Mouse (Mus musculus) embryonic facial prominence, embryonic 12.5 days (tissue): ENCODE measurements at regions not wholly inside any gene's neighbourhood (a gene's known extent, or its start where the extent isn't known, plus 50 kb on each side); places are given as distances from the start of the nearest gene placed in this dataset.
A peak's percentile ranks its signal among the peaks of the same experiment; 100 is the strongest.

Source experiments
- ATAC-seq: fragments of 200-750 bp; cut with Nextera tagmentation; 2 replicates; pipeline ENCODE4 v1.8.0; 2017; ENCODE audit not compliant: insufficient number of reproducible peaks, insufficient read depth, low FRiP score, low TSS enrichment
- H3K27ac ChIP-seq: fragments of 300-500 bp; sonication (generic); 2 replicates; pipeline ENCODE4 v1.5.1; 2016; ENCODE audit warnings: mild to moderate bottlenecking
- H3K27me3 ChIP-seq: fragments of 300-500 bp; sonication (generic); 2 replicates; pipeline ENCODE4 v1.6.1; 2016; ENCODE audit warnings: mild to moderate bottlenecking, moderate library complexity
- H3K36me3 ChIP-seq: fragments of 300-500 bp; sonication (generic); 2 replicates; pipeline ENCODE4 v1.6.1; 2016; ENCODE audit warnings: mild to moderate bottlenecking
- H3K4me1 ChIP-seq: fragments of 300-500 bp; sonication (generic); 2 replicates; pipeline ENCODE4 v1.6.1; 2016
- H3K4me2 ChIP-seq: fragments of 300-500 bp; sonication (generic); replicated peaks from 2 replicates; pipeline ENCODE4 v1.6.1; 2016; ENCODE audit warnings: mild to moderate bottlenecking, moderate library complexity
- H3K4me3 ChIP-seq: fragments of 300-500 bp; sonication (generic); 2 replicates; pipeline ENCODE4 v1.5.1; 2016; ENCODE audit warnings: mild to moderate bottlenecking
- H3K9ac ChIP-seq: fragments of 300-500 bp; sonication (generic); 2 replicates; pipeline ENCODE4 v1.6.1; 2016; ENCODE audit warnings: mild to moderate bottlenecking, moderate library complexity
- H3K9me3 ChIP-seq: fragments of 300-500 bp; sonication (generic); 2 replicates; pipeline ENCODE4 v1.6.1; 2016; ENCODE audit warnings: mild to moderate bottlenecking, moderate library complexity
- WGBS: fragments of 180-500 bp; shearing (Covaris S2); methylation state at CpG from one replicate; pipeline ENCODE4 v1.1.7; 2016; 5-methylcytosine and 5-hydroxymethylcytosine counted together

DNA sequence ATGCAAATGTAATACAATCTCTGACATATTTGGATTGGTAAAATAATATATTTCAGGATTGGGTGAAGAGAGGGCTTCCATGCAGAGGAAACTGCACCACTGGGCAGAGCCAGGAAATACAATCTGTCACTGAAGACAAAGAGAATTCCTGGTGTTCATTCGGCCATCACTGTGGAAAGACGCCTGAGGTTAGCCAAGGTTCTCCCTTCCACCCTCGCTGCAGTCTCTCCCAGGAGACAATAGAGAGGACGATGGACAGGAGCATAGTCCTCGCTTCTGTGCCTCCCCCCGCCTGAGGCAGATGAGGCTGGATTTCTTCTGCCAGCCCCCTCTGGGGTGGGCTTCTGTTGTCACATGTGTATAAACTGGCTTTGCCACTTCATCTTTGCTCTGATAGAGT is 660.6 kb downstream of the Tmem114 start:
- 21% methylated on average over 6 of the region's 6 CpGs for WGBS
- H3K9ac ChIP-seq: no peak overlapping the region
- no peaks in the 10 kb centered on the region for H3K9me3 ChIP-seq
- 0 out of 2 replicates have a peak, but pooled peaks cover 8% of the 10 kb centered on the region for H3K4me1 ChIP-seq
- ATAC-seq: no peak
- H3K4me3 ChIP-seq: no peak overlapping the region
- no peak overlapping the region for H3K27ac ChIP-seq
- no peak overlapping the region for H3K4me2 ChIP-seq
- H3K27me3 ChIP-seq: no peaks in the 10 kb centered on the region
- no peaks in the 10 kb centered on the region for H3K36me3 ChIP-seq

DNA sequence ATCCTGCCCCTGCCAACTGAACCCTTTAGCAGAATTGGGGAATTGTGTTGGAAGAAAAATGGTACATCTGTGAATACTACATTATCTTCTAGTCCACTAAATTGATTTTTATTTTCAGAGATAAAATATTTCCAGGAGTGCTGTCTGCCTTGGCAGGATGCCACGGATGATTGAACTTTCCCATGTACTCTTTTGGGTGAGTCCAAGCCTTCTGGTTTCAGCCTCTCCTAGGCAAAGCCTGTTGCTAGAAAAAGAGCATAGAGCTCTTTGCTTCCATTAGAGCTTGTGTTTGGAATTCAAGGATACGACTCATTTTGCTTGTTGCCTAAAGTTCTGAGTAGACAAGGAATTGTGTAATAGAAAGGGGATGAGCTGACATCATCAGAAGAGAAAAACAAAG is 696.8 kb downstream of the Tmem114 start:
- H3K9ac ChIP-seq: no peak overlapping the region
- peaks cover 5% of the 10 kb centered on the region; the same call in 1 of the 2 replicates for H3K4me1 ChIP-seq
- 87% methylated on average over 2 of the region's 2 CpGs for WGBS
- no peak overlapping the region for H3K27ac ChIP-seq
- no peak for ATAC-seq
- H3K4me2 ChIP-seq: no peak overlapping the region
- no peaks in the 10 kb centered on the region for H3K36me3 ChIP-seq
- no peaks in the 10 kb centered on the region for H3K27me3 ChIP-seq
- no peak overlapping the region for H3K4me3 ChIP-seq
- H3K9me3 ChIP-seq: 0 out of 2 replicates have a peak, but pooled peaks cover 3% of the 10 kb centered on the region

DNA sequence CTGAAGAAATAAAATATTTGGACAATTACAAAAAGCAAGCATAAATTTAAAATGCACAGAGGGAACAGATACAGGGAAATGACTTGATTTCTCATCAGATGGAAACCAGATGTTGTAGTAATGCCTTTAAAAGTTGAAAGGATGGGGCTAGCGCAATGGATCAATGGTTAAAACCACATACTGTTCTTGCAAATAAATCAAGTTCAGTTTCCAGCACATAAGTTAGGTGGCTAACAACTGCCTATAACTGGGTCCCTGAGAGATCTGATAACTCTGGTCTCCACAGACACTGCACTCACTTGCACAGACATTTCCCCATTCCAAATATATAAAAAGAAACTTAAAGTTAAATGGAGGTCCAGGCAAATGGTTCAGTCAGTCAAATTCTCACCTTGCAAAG is 699.7 kb downstream of the Tmem114 start:
- no peak for ATAC-seq
- peaks cover 5% of the 10 kb centered on the region; the same call in 1 of the 2 replicates for H3K4me1 ChIP-seq
- WGBS: 54% methylated on average over 1 of the region's 1 CpGs
- H3K9me3 ChIP-seq: no peaks in the 10 kb centered on the region
- H3K4me2 ChIP-seq: no peak overlapping the region
- H3K27me3 ChIP-seq: no peaks in the 10 kb centered on the region
- H3K4me3 ChIP-seq: no peak overlapping the region
- H3K36me3 ChIP-seq: no peaks in the 10 kb centered on the region
- H3K27ac ChIP-seq: no peak overlapping the region
- no peak overlapping the region for H3K9ac ChIP-seq

DNA sequence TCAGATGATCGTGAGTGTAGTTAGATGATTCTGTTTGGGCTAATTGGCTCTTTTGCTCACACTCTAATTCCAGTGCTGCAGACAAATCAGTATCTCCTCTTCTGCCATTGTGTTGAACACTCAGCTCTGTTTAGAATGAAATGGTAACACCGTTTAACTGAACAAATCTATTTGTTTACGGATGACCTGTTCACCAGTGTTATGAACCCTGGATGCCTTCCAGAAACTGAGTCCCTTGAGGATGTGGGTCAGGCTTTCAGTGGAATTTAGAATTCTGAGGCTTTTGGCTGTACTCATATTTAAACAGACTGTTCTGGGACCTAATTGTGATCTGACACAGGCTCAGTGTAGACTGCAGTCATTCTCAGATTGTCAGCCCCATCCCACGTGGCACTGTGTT is 723.5 kb downstream of the Tmem114 start:
- Histone ChIP-seq H3K36me3 (no peaks in the 10 kb centered on the region), H3K4me2 (no peak overlapping the region), H3K9ac (no peak overlapping the region), H3K9me3 (no peaks in the 10 kb centered on the region), H3K4me3 (no peak overlapping the region), H3K27ac (no peak overlapping the region), H3K4me1 (no peaks in the 10 kb centered on the region), H3K27me3 (no peaks in the 10 kb centered on the region)
- 55% methylated on average over 4 of the region's 4 CpGs for WGBS
- ATAC-seq: no peak

DNA sequence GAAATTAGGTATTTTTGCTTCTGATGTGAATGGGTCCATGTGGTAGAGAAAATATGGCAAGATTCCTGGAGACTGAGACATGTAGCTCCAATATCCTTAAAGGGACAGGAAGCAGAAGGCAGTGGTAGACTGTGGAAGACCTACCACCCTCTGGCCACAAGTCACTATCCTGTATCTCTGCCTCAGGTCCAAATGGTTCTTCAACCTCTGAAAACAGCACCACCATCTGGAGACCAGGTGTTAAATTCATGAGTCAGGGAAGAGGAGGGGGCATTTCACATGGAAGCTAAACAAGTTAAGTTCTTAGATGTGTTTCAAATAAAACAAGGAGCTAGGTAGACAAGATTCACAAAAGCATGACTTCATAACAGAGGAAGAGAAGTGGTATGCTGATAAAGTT is 739.5 kb downstream of the Tmem114 start:
- H3K9me3 ChIP-seq: no peaks in the 10 kb centered on the region
- H3K4me3 ChIP-seq: no peak overlapping the region
- H3K36me3 ChIP-seq: no peaks in the 10 kb centered on the region
- no peak overlapping the region for H3K27ac ChIP-seq
- H3K4me1 ChIP-seq: no peaks in the 10 kb centered on the region
- H3K4me2 ChIP-seq: no peak overlapping the region
- no peak for ATAC-seq
- H3K9ac ChIP-seq: no peak overlapping the region
- H3K27me3 ChIP-seq: no peaks in the 10 kb centered on the region

DNA sequence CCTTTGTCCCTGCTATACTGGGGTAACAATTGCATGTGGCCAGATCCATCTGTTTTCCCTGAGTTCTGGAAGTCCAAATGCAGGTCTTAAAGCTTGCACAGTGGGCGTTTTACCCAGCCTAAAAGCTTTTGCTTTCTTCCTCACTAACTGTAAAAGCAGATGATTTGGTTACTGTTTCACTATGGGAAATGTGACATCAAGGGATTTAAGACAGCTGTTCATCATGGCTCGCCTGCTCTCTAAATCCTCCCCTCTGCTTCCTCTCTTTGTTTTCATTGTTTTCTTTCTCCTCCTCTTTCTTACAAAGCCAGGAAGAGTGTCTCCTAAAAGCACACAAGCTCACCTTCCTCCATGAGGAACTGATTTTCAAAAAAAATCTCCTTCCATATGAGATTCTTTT is 758.8 kb downstream of the Tmem114 start:
- Histone ChIP-seq H3K9ac (no peak overlapping the region), H3K4me2 (no peak overlapping the region), H3K27ac (0 out of 2 replicates have a peak overlapping the region, but pooled peaks have one; percentile 41), H3K27me3 (no peaks in the 10 kb centered on the region), H3K9me3 (no peaks in the 10 kb centered on the region), H3K36me3 (no peaks in the 10 kb centered on the region), H3K4me3 (no peak overlapping the region), H3K4me1 (0 out of 2 replicates have a peak, but pooled peaks cover 3% of the 10 kb centered on the region)
- WGBS: 36% methylated on average over 2 of the region's 2 CpGs
- ATAC-seq: no peak

DNA sequence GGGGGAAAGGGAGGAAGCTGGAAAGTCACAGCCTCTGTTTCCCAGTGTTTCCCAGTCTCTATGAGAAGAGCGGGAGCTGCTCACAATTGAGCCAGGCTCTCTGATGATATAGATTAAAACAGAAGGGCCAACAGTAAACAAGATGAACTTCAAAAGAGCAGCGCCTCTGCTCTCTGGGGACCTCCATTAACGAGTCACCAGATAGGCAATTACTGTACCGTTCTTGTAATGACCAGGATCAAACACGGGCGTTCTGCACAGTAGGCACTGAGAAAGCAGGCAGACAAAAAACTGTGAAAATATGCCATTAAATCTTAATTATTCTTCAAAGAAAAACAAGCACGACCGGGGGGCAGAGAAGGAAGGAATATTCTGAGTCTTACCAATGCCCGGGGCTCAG is 766.8 kb downstream of the Tmem114 start:
- no peak overlapping the region for H3K4me3 ChIP-seq
- peaks cover 4% of the 10 kb centered on the region; the same call in 1 of the 2 replicates for H3K4me1 ChIP-seq
- H3K27ac ChIP-seq: no peak overlapping the region
- no peak overlapping the region for H3K9ac ChIP-seq
- WGBS: 42% methylated on average over 9 of the region's 9 CpGs
- ATAC-seq: no peak
- H3K4me2 ChIP-seq: no peak overlapping the region
- H3K36me3 ChIP-seq: no peaks in the 10 kb centered on the region
- no peaks in the 10 kb centered on the region for H3K9me3 ChIP-seq
- no peaks in the 10 kb centered on the region for H3K27me3 ChIP-seq

DNA sequence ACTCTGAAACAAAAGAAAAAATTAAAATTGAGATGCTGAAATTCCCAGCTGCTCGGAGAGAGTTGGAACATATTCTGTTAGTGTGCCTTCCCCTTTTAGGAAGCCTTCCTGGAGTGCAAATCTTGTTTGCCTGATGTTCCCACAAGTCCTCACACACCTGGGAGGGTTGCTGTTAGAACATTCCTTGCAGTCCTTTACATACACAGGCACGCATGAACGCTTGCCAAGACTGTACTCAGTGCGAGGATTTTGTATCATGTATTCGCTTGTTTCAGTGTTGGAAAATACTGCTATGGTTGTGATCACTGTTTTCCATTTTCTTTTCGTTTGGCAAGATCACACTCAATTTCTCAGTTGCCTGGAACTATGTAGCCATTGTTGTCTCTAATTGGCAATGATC is 770.5 kb downstream of the Tmem114 start:
- H3K27ac ChIP-seq: no peak overlapping the region
- H3K9me3 ChIP-seq: no peaks in the 10 kb centered on the region
- H3K36me3 ChIP-seq: no peaks in the 10 kb centered on the region
- 86% methylated on average over 6 of the region's 6 CpGs for WGBS
- H3K27me3 ChIP-seq: no peaks in the 10 kb centered on the region
- peaks cover 4% of the 10 kb centered on the region; the same call in 1 of the 2 replicates for H3K4me1 ChIP-seq
- no peak overlapping the region for H3K9ac ChIP-seq
- ATAC-seq: no peak
- H3K4me2 ChIP-seq: no peak overlapping the region
- H3K4me3 ChIP-seq: no peak overlapping the region

DNA sequence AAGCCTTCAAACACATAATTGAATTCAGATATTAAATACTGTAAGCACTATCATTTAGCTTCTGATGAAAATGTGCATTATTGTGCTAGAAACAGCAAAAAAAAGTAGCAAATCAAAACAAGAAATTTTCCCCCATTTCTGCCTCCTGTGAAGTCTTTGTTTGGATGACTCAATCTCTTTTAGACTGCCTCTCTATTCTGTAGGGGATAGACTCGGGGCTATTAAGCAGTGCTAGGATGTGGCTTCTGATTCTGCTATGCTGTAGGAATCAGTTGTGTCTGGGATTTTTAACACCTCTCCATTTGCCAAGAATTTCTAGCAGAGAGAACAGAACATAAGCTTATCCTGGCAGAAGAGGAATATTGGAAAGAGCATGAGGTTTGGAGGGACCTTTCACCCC is 775.2 kb downstream of the Tmem114 start:
- Histone ChIP-seq H3K27ac (no peak overlapping the region), H3K4me1 (no peaks in the 10 kb centered on the region), H3K4me3 (no peak overlapping the region), H3K4me2 (no peak overlapping the region), H3K27me3 (no peaks in the 10 kb centered on the region), H3K9me3 (no peaks in the 10 kb centered on the region), H3K36me3 (no peaks in the 10 kb centered on the region), H3K9ac (no peak overlapping the region)
- ATAC-seq: no peak
- WGBS: 49% methylated on average over 1 of the region's 1 CpGs

DNA sequence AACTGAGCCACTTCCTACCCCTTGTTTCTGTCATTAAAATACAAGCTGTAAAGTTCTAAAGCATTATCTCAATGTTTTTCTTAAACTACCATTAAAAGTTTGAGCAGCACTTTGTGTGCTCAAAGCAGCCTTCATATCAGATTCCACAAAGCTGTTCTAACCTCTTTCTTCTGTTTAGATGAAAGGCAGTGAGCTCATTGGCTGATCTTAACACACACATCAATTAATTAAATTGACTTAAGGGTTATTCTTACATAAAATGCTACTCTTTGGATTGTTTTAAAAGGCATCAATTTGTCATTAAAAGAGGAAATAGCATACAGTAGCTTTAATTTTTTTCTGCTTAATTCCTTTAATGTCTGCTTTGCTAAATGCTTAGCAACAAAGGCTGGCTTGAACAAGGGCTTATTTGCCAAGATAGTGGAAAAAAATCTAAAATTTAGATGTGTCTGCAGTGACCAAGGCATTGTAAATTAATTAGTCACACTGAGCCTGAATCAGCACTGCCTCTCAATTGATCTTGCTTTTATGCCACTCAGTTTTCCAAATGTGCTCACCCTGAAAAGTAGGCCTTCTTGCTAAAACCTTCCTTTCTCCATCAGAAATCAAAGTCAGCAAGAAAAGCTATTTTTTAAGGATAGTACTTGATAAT is 777.5 kb downstream of the Tmem114 start:
- Histone ChIP-seq H3K36me3 (no peaks in the 10 kb centered on the region), H3K27ac (no peak overlapping the region), H3K9me3 (no peaks in the 10 kb centered on the region), H3K4me2 (no peak overlapping the region), H3K4me1 (no peaks in the 10 kb centered on the region), H3K9ac (no peak overlapping the region), H3K4me3 (no peak overlapping the region), H3K27me3 (no peaks in the 10 kb centered on the region)
- no peak for ATAC-seq

DNA sequence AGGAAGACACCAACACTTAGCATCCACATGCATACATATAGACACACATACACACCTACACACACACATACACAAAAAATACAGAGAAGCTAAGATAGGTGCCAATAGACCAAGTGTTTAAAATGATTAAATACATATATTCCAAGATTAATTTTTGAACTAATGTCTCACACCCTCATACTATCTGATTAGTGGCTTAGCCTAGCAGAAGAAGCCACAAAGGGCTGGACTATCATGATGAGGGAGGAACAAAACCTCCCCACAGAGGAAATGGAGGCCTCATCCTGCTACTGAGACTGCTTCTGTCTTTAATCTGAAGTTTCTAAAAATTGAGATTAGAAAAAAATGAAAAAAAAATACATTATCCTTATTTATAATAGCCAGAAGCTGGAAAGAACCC is 780.6 kb downstream of the Tmem114 start:
- Histone ChIP-seq H3K27me3 (no peaks in the 10 kb centered on the region), H3K4me1 (no peaks in the 10 kb centered on the region), H3K27ac (no peak overlapping the region), H3K9me3 (no peaks in the 10 kb centered on the region), H3K4me2 (no peak overlapping the region), H3K36me3 (no peaks in the 10 kb centered on the region), H3K4me3 (no peak overlapping the region), H3K9ac (no peak overlapping the region)
- ATAC-seq: no peak

DNA sequence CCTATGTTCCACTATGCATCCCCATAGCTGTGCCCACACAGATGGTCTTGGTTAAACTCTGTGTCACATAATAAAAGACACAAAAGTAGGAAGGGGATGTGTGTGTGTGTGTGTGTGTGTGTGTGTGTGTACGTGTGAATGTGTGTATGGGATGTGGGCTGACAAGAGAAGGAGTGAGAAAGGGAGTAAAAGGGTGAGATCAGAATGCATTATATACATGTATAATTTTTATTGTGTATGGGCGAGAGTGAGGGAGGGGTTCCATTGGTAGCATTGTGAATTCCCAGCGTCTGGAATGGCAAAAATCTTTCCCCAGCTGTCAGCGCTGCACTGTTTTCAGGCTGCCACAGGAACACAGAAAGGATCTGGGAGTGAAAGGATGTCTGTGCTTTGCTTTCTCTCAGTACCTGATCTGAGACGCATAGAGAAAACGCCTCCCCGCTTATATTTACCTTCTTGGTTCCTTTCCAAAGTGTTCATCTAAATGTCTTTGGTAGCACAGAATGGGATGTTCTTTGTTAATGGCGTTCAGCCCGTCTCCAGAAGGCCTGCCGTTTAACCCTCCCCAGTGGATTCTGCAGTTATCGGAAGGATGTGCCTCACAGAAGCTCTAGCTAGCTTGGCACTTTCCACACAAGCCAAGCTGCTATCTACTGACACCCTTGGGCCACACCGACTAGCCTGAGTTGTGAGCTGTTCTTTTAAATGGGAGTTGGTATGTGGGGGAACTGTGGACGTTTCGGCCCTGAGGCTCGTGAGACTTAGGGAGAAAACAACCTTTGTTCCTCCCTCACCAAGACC is 785.8 kb downstream of the Tmem114 start:
- no peaks in the 10 kb centered on the region for H3K9me3 ChIP-seq
- no peak overlapping the region for H3K9ac ChIP-seq
- no peaks in the 10 kb centered on the region for H3K27me3 ChIP-seq
- H3K4me2 ChIP-seq: no peak overlapping the region
- H3K36me3 ChIP-seq: no peaks in the 10 kb centered on the region
- H3K4me3 ChIP-seq: no peak overlapping the region
- H3K4me1 ChIP-seq: no peaks in the 10 kb centered on the region
- WGBS: 59% methylated on average over 15 of the region's 15 CpGs
- no peak for ATAC-seq
- no peak overlapping the region for H3K27ac ChIP-seq
